Mouse (Mus musculus) heart, embryonic 16.5 days (tissue): ENCODE data around the gene Clec4a1. TPM values are rescaled to one million over a fixed set of nuclear protein-coding genes. Genes with fewer than 3 reads are reported as not detected.

ENCODE experiments used
- ATAC-seq: fragments of 200-750 bp; cut with Nextera tagmentation; replicated peaks from 2 replicates; pipeline ENCODE4 v1.8.0; 2017; ENCODE audit warnings: moderate number of reproducible peaks; ENCODE audit not compliant: insufficient read depth, low FRiP score; ENCODE audit errors: extremely low read depth
- H3K27ac ChIP-seq: fragments of 300-500 bp; sonication (generic); 2 replicates; pipeline ENCODE4 v1.5.1; 2014; ENCODE audit warnings: mild to moderate bottlenecking, low read length, control low read depth, moderate library complexity
- H3K27me3 ChIP-seq: fragments of 300-500 bp; sonication (generic); 2 replicates; pipeline ENCODE4 v1.6.1; 2014; ENCODE audit warnings: low read length, mixed read lengths; ENCODE audit not compliant: control insufficient read depth, insufficient read depth
- H3K36me3 ChIP-seq: fragments of 300-500 bp; sonication (generic); 2 replicates; pipeline ENCODE4 v1.6.1; 2014; ENCODE audit not compliant: control insufficient read depth, insufficient read depth
- H3K4me1 ChIP-seq: fragments of 300-500 bp; sonication (generic); 2 replicates; pipeline ENCODE4 v1.6.1; 2014; ENCODE audit warnings: low read length, mixed read lengths; ENCODE audit not compliant: control insufficient read depth, insufficient read depth
- H3K4me2 ChIP-seq: fragments of 300-500 bp; sonication (generic); 2 replicates; pipeline ENCODE4 v1.6.1; 2014; ENCODE audit warnings: low read depth, mild to moderate bottlenecking, control low read depth, low read length
- H3K4me3 ChIP-seq: fragments of 300-500 bp; sonication (generic); 2 replicates; pipeline ENCODE4 v1.5.1; 2014; ENCODE audit warnings: mild to moderate bottlenecking, control low read depth, low read length
- H3K9ac ChIP-seq: fragments of 300-500 bp; sonication (generic); 2 replicates; pipeline ENCODE4 v1.6.1; 2014; ENCODE audit warnings: low read length, control low read depth
- H3K9me3 ChIP-seq: fragments of 300-500 bp; sonication (generic); replicated peaks from 2 replicates; pipeline ENCODE4 v1.6.1; 2016; ENCODE audit warnings: low read length; ENCODE audit not compliant: control insufficient read depth
- WGBS: fragments of 180-500 bp; shearing (Covaris S2); extraction: QIAGEN DNeasy Blood & Tissue Kit; methylation state at CpG from one replicate; pipeline ENCODE4 v1.1.7; 2014; 5-methylcytosine and 5-hydroxymethylcytosine counted together
- polyA plus RNA-seq: library from polyadenylated mRNA; unstranded; fragments of >200 nt; fragmentation: Nextera tagmentation; extraction: Ambion mirVana; gene quantifications from 2 replicates; pipeline ENCODE4 v1.2.1, GENCODE M21; 2015

The Clec4a1 gene
- polyA plus RNA-seq, 1 experiment from 2014 or later = 2.7 TPM

- no peaks in the 10 kb centered on the region for H3K9me3 ChIP-seq
- WGBS = 87% methylated on average over 2 of the region's 2 CpGs
- H3K4me3 ChIP-seq = no peak overlapping the region
- H3K27me3 ChIP-seq = no peaks in the 10 kb centered on the region
- H3K27ac ChIP-seq = no peak overlapping the region
- no peaks in the 10 kb centered on the region for H3K4me1 ChIP-seq
- peaks cover 38% of the 10 kb centered on the region for H3K36me3 ChIP-seq
- H3K4me2 ChIP-seq = no peak overlapping the region
- H3K9ac ChIP-seq = no peak overlapping the region
- ATAC-seq = no peak
Observed at GRCm38 (mm10) chr6:122889599-122889998, 32.0 kb upstream of the Clec4a1 start.

- no peak overlapping the region for H3K4me3 ChIP-seq
- no peaks in the 10 kb centered on the region for H3K4me1 ChIP-seq
- no peaks in the 10 kb centered on the region for H3K9me3 ChIP-seq
- H3K36me3 ChIP-seq = peaks cover 25% of the 10 kb centered on the region
- no peak overlapping the region for H3K4me2 ChIP-seq
- ATAC-seq = no peak
- 16% methylated on average over 2 of the region's 2 CpGs for WGBS
- no peak overlapping the region for H3K27ac ChIP-seq
- H3K9ac ChIP-seq = no peak overlapping the region
- no peaks in the 10 kb centered on the region for H3K27me3 ChIP-seq
Observed at GRCm38 (mm10) chr6:122892442-122893049, 29.1 kb upstream of the Clec4a1 start.

- WGBS = 38% methylated on average over 4 of the region's 4 CpGs
- no peak overlapping the region for H3K9ac ChIP-seq
- no peaks in the 10 kb centered on the region for H3K4me1 ChIP-seq
- H3K4me3 ChIP-seq = no peak overlapping the region
- no peak overlapping the region for H3K4me2 ChIP-seq
- no peaks in the 10 kb centered on the region for H3K27me3 ChIP-seq
- no peak for ATAC-seq
- H3K9me3 ChIP-seq = no peaks in the 10 kb centered on the region
- no peaks in the 10 kb centered on the region for H3K36me3 ChIP-seq
- H3K27ac ChIP-seq = no peak overlapping the region
Observed at GRCm38 (mm10) chr6:122919922-122920321, 1.7 kb upstream of the Clec4a1 start.

GRCm38 (mm10) chr6:122934845-122935244 is 13.2 kb downstream of the Clec4a1 start:
- 79% methylated on average over 3 of the region's 3 CpGs for WGBS
- no peak overlapping the region for H3K9ac ChIP-seq
- H3K27ac ChIP-seq = no peak overlapping the region
- H3K36me3 ChIP-seq = no peaks in the 10 kb centered on the region
- H3K9me3 ChIP-seq = no peaks in the 10 kb centered on the region
- H3K4me1 ChIP-seq = no peaks in the 10 kb centered on the region
- H3K27me3 ChIP-seq = no peaks in the 10 kb centered on the region
- no peak overlapping the region for H3K4me2 ChIP-seq
- H3K4me3 ChIP-seq = no peak overlapping the region
- no peak for ATAC-seq

- H3K27me3 ChIP-seq = no peaks in the 10 kb centered on the region
- no peaks in the 10 kb centered on the region for H3K4me1 ChIP-seq
- H3K9me3 ChIP-seq = no peaks in the 10 kb centered on the region
- ATAC-seq = no peak
- no peak overlapping the region for H3K4me3 ChIP-seq
- H3K36me3 ChIP-seq = no peaks in the 10 kb centered on the region
- no peak overlapping the region for H3K9ac ChIP-seq
- whole genome bisulfite sequencing = 75% methylated on average over 5 of the region's 5 CpGs
- H3K27ac ChIP-seq = no peak overlapping the region
- no peak overlapping the region for H3K4me2 ChIP-seq
Observed at GRCm38 (mm10) chr6:122939618-122940017, 18.0 kb downstream of the Clec4a1 start.

- 81% methylated on average over 2 of the region's 2 CpGs for WGBS
- no peak overlapping the region for H3K4me3 ChIP-seq
- no peaks in the 10 kb centered on the region for H3K36me3 ChIP-seq
- H3K27ac ChIP-seq = no peak overlapping the region
- no peaks in the 10 kb centered on the region for H3K27me3 ChIP-seq
- no peaks in the 10 kb centered on the region for H3K4me1 ChIP-seq
- no peak overlapping the region for H3K4me2 ChIP-seq
- ATAC-seq = no peak
- no peaks in the 10 kb centered on the region; the same call in 1 of the 2 replicates for H3K9me3 ChIP-seq
- H3K9ac ChIP-seq = no peak overlapping the region
Observed at GRCm38 (mm10) chr6:122946760-122947159, 25.1 kb downstream of the Clec4a1 start.

- Histone ChIP-seq H3K4me3 (no peak within 1 kb of the TSS), H3K9me3 (no peaks in the 10 kb centered on the region; the same call in 1 of the 2 replicates), H3K36me3 (no peaks in the 10 kb centered on the region), H3K27me3 (no peaks in the 10 kb centered on the region), H3K4me1 (no peaks in the 10 kb centered on the region), H3K4me2 (no peak within 1 kb of the TSS), H3K9ac (no peak within 1 kb of the TSS), H3K27ac (no peak within 1 kb of the TSS)
- no peak for ATAC-seq
- WGBS = 73% methylated on average over 8 of the region's 8 CpGs
Observed at GRCm38 (mm10) chr6:122952401-122952800, 30.8 kb downstream of the Clec4a1 start, which contains the start of gene Clec4a3. TSS of gene Clec4a3 (plus strand) at chr6:122952515.

GRCm38 (mm10) chr6:122964562-122964961 is 42.9 kb downstream of the Clec4a1 start:
- WGBS = 64% methylated on average over 2 of the region's 2 CpGs

GRCm38 (mm10) chr6:122969048-122969447 is 47.4 kb downstream of the Clec4a1 start:
- Histone ChIP-seq H3K4me1 (no peaks in the 10 kb centered on the region), H3K4me2 (no peak overlapping the region), H3K9me3 (no peaks in the 10 kb centered on the region), H3K9ac (no peak overlapping the region), H3K27ac (no peak overlapping the region), H3K27me3 (no peaks in the 10 kb centered on the region), H3K36me3 (no peaks in the 10 kb centered on the region), H3K4me3 (no peak overlapping the region)
- no peak for ATAC-seq
- 69% methylated on average over 2 of the region's 2 CpGs for WGBS

More at GRCm38 (mm10) chr6:122964562-122964961, 42.9 kb downstream of the Clec4a1 start:
- H3K9me3 ChIP-seq = peaks cover 3% of the 10 kb centered on the region; the same call in 1 of the 2 replicates
- H3K4me3 ChIP-seq = no peak overlapping the region
- no peak overlapping the region for H3K4me2 ChIP-seq
- H3K27ac ChIP-seq = no peak overlapping the region
- H3K9ac ChIP-seq = no peak overlapping the region
- ATAC-seq = no peak
- no peaks in the 10 kb centered on the region for H3K36me3 ChIP-seq
- H3K27me3 ChIP-seq = no peaks in the 10 kb centered on the region
- H3K4me1 ChIP-seq = no peaks in the 10 kb centered on the region
